Mouse (Mus musculus) lung, postnatal 0 days (tissue): ENCODE measurements at regions not wholly inside any gene's neighbourhood (a gene's known extent, or its start where the extent isn't known, plus 50 kb on each side); places are given as distances from the start of the nearest gene placed in this dataset.

Experiments
- ATAC-seq: fragments of 200-750 bp; cut with Nextera tagmentation; 2 replicates; pipeline ENCODE4 v1.8.0; 2017; ENCODE audit warnings: moderate library complexity
- DNase-seq: peaks from one replicate; pipeline ENCODE4 v3.0.0-alpha.2; 2016; ENCODE audit warnings: low spot score
- H3K27ac ChIP-seq: fragments of 300-500 bp; sonication (generic); 2 replicates; pipeline ENCODE4 v1.5.1; 2014; ENCODE audit warnings: antibody characterized with exemption, mild to moderate bottlenecking, low read length, mixed read lengths
- H3K27me3 ChIP-seq: fragments of 300-500 bp; sonication (generic); replicated peaks from 2 replicates; pipeline ENCODE4 v1.6.1; 2014; ENCODE audit warnings: low read length, mixed read lengths; ENCODE audit not compliant: insufficient read depth
- H3K36me3 ChIP-seq: fragments of 300-500 bp; sonication (generic); 2 replicates; pipeline ENCODE4 v1.6.1; 2014; ENCODE audit warnings: low read length, mixed read lengths; ENCODE audit not compliant: insufficient read depth
- H3K4me1 ChIP-seq: fragments of 300-500 bp; sonication (generic); 2 replicates; pipeline ENCODE4 v1.6.1; 2014; ENCODE audit warnings: antibody characterized with exemption, low read depth, low read length, mixed read lengths; ENCODE audit not compliant: insufficient read depth
- H3K4me2 ChIP-seq: fragments of 300-500 bp; sonication (generic); replicated peaks from 2 replicates; pipeline ENCODE4 v1.6.1; 2014; ENCODE audit warnings: low read depth, mild to moderate bottlenecking, low read length, moderate library complexity, mixed read lengths
- H3K4me3 ChIP-seq: fragments of 300-500 bp; sonication (generic); 2 replicates; pipeline ENCODE4 v1.5.1; 2014; ENCODE audit warnings: low read depth, low read length
- H3K9ac ChIP-seq: fragments of 300-500 bp; sonication (generic); replicated peaks from 2 replicates; pipeline ENCODE4 v1.6.1; 2014; ENCODE audit warnings: low read depth, mild to moderate bottlenecking
- H3K9me3 ChIP-seq: fragments of 300-500 bp; sonication (generic); 2 replicates; pipeline ENCODE4 v1.6.1; 2016; ENCODE audit warnings: low read length, mixed read lengths
- CTCF ChIP-seq: IDR thresholded peaks from 2 replicates; pipeline ENCODE4 v1.5.1; 2016; ENCODE audit warnings: antibody characterized with exemption, mild to moderate bottlenecking
- EP300 ChIP-seq: IDR thresholded peaks from 2 replicates; pipeline ENCODE4 v1.6.1; 2016; ENCODE audit warnings: antibody characterized with exemption, mild to moderate bottlenecking, control low read depth
- WGBS: fragments of 180-500 bp; shearing (Covaris S2); extraction: QIAGEN DNeasy Blood & Tissue Kit; methylation state at CpG from one replicate; pipeline ENCODE4 v1.1.7; 2014; 5-methylcytosine and 5-hydroxymethylcytosine counted together

DNA sequence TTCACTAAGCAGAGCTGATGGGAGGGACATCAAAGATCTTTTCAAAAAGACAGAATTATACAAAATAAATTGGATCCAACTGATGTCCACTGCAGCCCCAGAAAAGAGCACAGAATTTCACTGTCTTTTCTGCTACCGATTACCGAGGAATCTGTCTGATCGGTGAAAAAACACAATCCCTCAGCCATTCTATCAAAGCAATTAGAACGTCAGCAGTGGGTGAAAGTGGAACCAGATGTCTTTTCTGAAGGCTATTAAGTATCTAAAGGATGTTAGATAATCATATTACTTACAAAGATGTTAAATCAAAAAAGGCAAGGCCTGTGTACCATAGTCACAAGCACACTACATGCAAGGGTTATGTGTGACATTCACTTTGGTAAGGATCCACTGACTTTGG is 315.2 kb downstream of the Dcdc2c start:
- no peak overlapping the region for H3K9ac ChIP-seq
- DNase-seq, result no peak
- no peaks in the 10 kb centered on the region for H3K36me3 ChIP-seq
- no peak overlapping the region for H3K27ac ChIP-seq
- H3K4me2 ChIP-seq, result no peak overlapping the region
- TF ChIP-seq EP300, result no peak
- TF ChIP-seq CTCF, result no peak
- no peaks in the 10 kb centered on the region for H3K4me1 ChIP-seq
- 59% methylated on average over 4 of the region's 4 CpGs for WGBS
- no peaks in the 10 kb centered on the region for H3K9me3 ChIP-seq
- no peak for ATAC-seq
- H3K4me3 ChIP-seq, result no peak overlapping the region
- H3K27me3 ChIP-seq, result no peaks in the 10 kb centered on the region

DNA sequence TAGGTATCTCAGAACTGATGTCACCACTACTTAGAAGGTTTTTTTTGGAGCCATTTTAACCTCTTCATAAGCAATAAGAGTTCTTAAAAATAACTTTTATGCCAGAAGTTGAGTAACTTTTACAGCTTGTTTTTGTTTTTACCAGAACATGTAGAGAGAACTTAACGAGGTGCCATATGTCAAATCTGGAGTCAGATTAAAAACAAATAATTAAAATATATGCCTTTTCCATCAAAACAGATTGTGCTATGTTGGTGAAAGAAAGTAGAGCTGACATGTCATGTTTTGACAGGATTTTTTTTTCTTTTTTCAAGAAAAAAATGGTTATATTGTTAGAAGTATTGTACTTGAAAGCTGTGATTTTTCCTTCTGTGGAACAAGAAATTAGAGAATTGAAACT is 349.4 kb downstream of the Dcdc2c start:
- peak; percentile 87 for DNase-seq
- H3K36me3 ChIP-seq, result no peaks in the 10 kb centered on the region
- WGBS, result 47% methylated on average over 1 of the region's 1 CpGs

DNA sequence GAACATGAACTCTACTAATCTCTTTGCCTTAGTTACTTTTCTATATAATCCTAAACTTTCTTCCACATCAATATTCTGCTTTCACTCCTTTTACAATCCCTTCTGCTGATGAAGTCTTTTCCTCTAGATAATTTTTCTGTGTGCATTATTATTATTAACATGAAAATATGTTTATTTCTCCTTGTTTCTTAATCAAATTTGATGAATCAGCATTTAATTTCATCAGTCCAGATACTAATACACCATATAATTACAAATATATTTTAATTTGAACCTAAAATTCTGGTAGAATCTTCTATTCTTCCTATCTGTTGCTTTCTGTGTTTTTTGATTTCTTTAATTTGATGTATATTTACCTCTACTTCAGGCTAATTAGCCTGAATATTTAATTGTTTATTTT is 365.5 kb downstream of the Dcdc2c start:
- H3K4me3 ChIP-seq, result no peak overlapping the region
- DNase-seq, result no peak
- H3K27ac ChIP-seq, result no peak overlapping the region
- H3K36me3 ChIP-seq, result no peaks in the 10 kb centered on the region
- H3K9ac ChIP-seq, result no peak overlapping the region
- no peaks in the 10 kb centered on the region for H3K9me3 ChIP-seq
- ATAC-seq, result no peak
- H3K4me1 ChIP-seq, result no peaks in the 10 kb centered on the region
- H3K4me2 ChIP-seq, result no peak overlapping the region
- H3K27me3 ChIP-seq, result no peaks in the 10 kb centered on the region
- TF ChIP-seq CTCF (no peak), EP300 (no peak)

More for the DNA sequence above, 349.4 kb downstream of the Dcdc2c start:
- ATAC-seq, result peak; percentile 55; the same call in 1 of the 2 replicates
- Histone ChIP-seq H3K9ac (no peak overlapping the region), H3K4me1 (no peaks in the 10 kb centered on the region), H3K27me3 (no peaks in the 10 kb centered on the region), H3K4me2 (no peak overlapping the region), H3K4me3 (no peak overlapping the region), H3K9me3 (no peaks in the 10 kb centered on the region), H3K27ac (no peak overlapping the region)
- TF ChIP-seq CTCF (no peak), EP300 (peak; percentile 75; the same call in 1 of the 2 replicates)

DNA sequence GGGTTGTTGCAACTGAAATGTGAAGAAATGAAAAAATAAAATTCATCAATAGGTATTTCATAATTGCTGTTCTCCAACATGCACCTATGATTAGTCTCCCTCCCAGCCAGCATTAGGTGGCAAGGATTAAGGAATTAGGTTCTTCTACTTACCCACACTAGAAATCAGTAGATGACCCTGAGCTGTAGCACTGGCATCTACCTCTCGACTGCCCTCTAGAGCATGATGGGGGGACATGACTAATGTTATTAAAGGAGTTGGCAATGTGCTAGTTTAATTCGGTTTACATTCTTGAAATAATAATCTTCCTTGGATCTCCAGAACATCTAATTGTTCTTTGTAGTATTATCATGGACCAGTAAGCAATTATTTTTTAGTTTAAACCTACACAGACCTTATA is 370.9 kb downstream of the Dcdc2c start:
- no peak for DNase-seq
- Histone ChIP-seq H3K27me3 (no peaks in the 10 kb centered on the region), H3K27ac (no peak overlapping the region), H3K9ac (no peak overlapping the region), H3K9me3 (no peaks in the 10 kb centered on the region), H3K4me2 (no peak overlapping the region), H3K4me3 (no peak overlapping the region), H3K36me3 (no peaks in the 10 kb centered on the region), H3K4me1 (no peaks in the 10 kb centered on the region)
- TF ChIP-seq CTCF (peak; percentile 34), EP300 (no peak)
- WGBS, result 55% methylated on average over 2 of the region's 2 CpGs
- ATAC-seq, result no peak

DNA sequence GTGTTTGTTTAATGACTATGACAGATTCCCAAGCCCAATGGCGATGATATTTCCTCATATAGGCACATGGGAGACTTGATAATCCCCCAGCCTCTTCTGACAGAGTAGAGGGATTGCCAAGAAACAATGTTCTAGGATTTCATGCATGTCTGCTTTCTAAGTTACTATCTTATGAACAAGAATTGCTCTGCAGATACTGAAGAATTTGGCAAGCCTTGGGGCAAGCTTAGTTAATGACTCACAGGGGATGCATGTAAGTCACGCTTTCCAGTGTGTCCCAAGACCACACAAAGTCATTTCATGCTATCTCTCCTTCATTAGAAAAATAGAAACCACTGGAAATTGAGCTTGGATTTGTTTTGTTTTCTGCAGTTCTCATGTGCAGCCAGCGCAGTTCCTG is 376.2 kb downstream of the Dcdc2c start:
- Histone ChIP-seq H3K4me3 (no peak overlapping the region), H3K9me3 (no peaks in the 10 kb centered on the region), H3K27me3 (no peaks in the 10 kb centered on the region), H3K4me1 (no peaks in the 10 kb centered on the region), H3K27ac (no peak overlapping the region), H3K36me3 (no peaks in the 10 kb centered on the region), H3K4me2 (no peak overlapping the region), H3K9ac (no peak overlapping the region)
- WGBS, result 63% methylated on average over 3 of the region's 3 CpGs
- no peak for TF ChIP-seq CTCF
- ATAC-seq (no peak), DNase-seq (peak; percentile 35)

DNA sequence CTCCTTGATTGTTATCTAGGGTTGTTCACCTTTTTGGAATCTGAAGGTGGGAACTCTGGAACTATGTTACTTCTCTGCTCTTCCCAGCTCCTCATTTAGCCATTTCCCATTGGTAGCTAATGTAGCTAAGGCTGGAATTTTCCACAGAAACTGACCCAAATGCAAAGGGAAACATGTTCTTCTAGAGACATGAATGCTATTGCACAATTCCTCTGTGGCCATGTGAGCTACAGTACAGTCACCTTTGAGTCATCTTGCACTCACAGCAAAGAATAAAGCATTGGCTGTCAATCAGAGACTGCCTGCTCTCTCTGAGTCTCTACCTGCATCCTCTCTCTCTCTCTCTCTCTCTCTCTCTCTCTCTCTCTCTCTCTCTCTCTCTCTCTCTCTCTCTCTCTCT is 378.1 kb downstream of the Dcdc2c start:
- Histone ChIP-seq H3K4me3 (no peak overlapping the region), H3K4me1 (no peaks in the 10 kb centered on the region), H3K27ac (no peak overlapping the region), H3K27me3 (no peaks in the 10 kb centered on the region), H3K9ac (no peak overlapping the region), H3K4me2 (no peak overlapping the region), H3K9me3 (no peaks in the 10 kb centered on the region), H3K36me3 (no peaks in the 10 kb centered on the region)
- ATAC-seq, result no peak
- TF ChIP-seq CTCF (no peak), EP300 (no peak)
- no peak for DNase-seq

DNA sequence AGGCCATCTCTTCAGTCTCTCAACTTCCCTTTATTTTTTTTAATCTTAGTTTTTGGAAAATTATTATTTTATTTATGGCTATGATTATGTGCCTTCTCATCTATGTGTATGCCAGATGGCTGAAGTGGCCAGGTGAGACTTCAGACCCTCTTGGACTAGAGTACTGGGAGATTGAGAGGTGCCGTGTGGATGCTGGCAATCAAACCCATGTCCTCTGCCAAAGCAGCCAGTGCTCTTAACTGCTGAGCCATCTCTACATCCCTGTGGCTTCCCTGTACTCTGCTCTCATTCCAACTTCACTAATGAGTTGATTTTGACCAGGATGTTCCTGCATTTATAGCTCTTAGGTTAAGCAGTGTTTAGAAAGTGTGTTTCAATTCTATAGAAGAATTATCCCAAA is 393.4 kb downstream of the Dcdc2c start:
- Histone ChIP-seq H3K27me3 (no peaks in the 10 kb centered on the region), H3K4me3 (no peak overlapping the region), H3K9me3 (no peaks in the 10 kb centered on the region), H3K27ac (no peak overlapping the region), H3K4me2 (no peak overlapping the region), H3K4me1 (no peaks in the 10 kb centered on the region), H3K36me3 (no peaks in the 10 kb centered on the region), H3K9ac (no peak overlapping the region)
- no peak for TF ChIP-seq EP300
- TF ChIP-seq CTCF, result no peak
- DNase-seq (no peak), ATAC-seq (no peak)
- 63% methylated on average over 1 of the region's 1 CpGs for WGBS
